Mouse (Mus musculus) neural tube, embryonic 12.5 days (tissue): ENCODE data around the gene Gpr156. TPM values are rescaled to one million over a fixed set of nuclear protein-coding genes. Genes with fewer than 3 reads are reported as not detected.
"Not testable (repeated sequence)": the region's sequence is repeated elsewhere in the genome, so short reads cannot be mapped to it uniquely, and the experiment has no call there.

Source experiments
- ATAC-seq: fragments of 200-750 bp; cut with Nextera tagmentation; 2 replicates; pipeline ENCODE4 v1.8.0; 2017; ENCODE audit warnings: low read depth, mild to moderate bottlenecking, moderate TSS enrichment, moderate library complexity; ENCODE audit not compliant: low FRiP score
- H3K27ac ChIP-seq: fragments of 300-500 bp; sonication (generic); 2 replicates; pipeline ENCODE4 v1.5.1; 2016
- H3K27me3 ChIP-seq: fragments of 300-500 bp; sonication (generic); replicated peaks from 2 replicates; pipeline ENCODE4 v1.6.1; 2016; ENCODE audit warnings: mild to moderate bottlenecking
- H3K36me3 ChIP-seq: fragments of 300-500 bp; sonication (generic); 2 replicates; pipeline ENCODE4 v1.6.1; 2016; ENCODE audit warnings: mild to moderate bottlenecking
- H3K4me1 ChIP-seq: fragments of 300-500 bp; sonication (generic); 2 replicates; pipeline ENCODE4 v1.6.1; 2016
- H3K4me2 ChIP-seq: fragments of 300-500 bp; sonication (generic); replicated peaks from 2 replicates; pipeline ENCODE4 v1.6.1; 2016; ENCODE audit warnings: mild to moderate bottlenecking
- H3K4me3 ChIP-seq: fragments of 300-500 bp; sonication (generic); 2 replicates; pipeline ENCODE4 v1.5.1; 2016
- H3K9ac ChIP-seq: fragments of 300-500 bp; sonication (generic); 2 replicates; pipeline ENCODE4 v1.6.1; 2016; ENCODE audit warnings: mild to moderate bottlenecking
- H3K9me3 ChIP-seq: fragments of 300-500 bp; sonication (generic); 2 replicates; pipeline ENCODE4 v1.6.1; 2016; ENCODE audit warnings: mild to moderate bottlenecking
- WGBS: fragments of 180-500 bp; shearing (Covaris S2); methylation state at CpG from one replicate; pipeline ENCODE4 v1.1.7; 2016; 5-methylcytosine and 5-hydroxymethylcytosine counted together
- polyA plus RNA-seq: library from polyadenylated mRNA; unstranded; fragments of >200 nt; fragmentation: Nextera tagmentation; extraction: Ambion mirVana; gene quantifications from 2 replicates; pipeline ENCODE4 v1.2.1, GENCODE M21; 2016

The Gpr156 gene
- polyA plus RNA-seq, 1 experiment from 2014 or later, result 10.3 TPM

GRCm38 (mm10) chr16:37966871-37967270, 50.6 kb downstream of the Gpr156 start:
- no peak for ATAC-seq
- no peak overlapping the region for H3K4me3 ChIP-seq
- no peaks in the 10 kb centered on the region for H3K36me3 ChIP-seq
- H3K9ac ChIP-seq, result no peak overlapping the region
- H3K4me1 ChIP-seq, result peaks cover 23% of the 10 kb centered on the region
- H3K9me3 ChIP-seq, result no peaks in the 10 kb centered on the region
- no peaks in the 10 kb centered on the region for H3K27me3 ChIP-seq
- WGBS, result 89% methylated on average over 7 of the region's 7 CpGs
- H3K4me2 ChIP-seq, result no peak overlapping the region
- no peak overlapping the region for H3K27ac ChIP-seq

GRCm38 (mm10) chr16:37967415-37967814, 51.1 kb downstream of the Gpr156 start:
- Histone ChIP-seq H3K9ac (no peak overlapping the region), H3K4me3 (no peak overlapping the region), H3K27ac (no peak overlapping the region), H3K4me2 (no peak overlapping the region), H3K36me3 (no peaks in the 10 kb centered on the region), H3K27me3 (no peaks in the 10 kb centered on the region), H3K4me1 (peaks cover 28% of the 10 kb centered on the region), H3K9me3 (no peaks in the 10 kb centered on the region)
- no peak for ATAC-seq
- WGBS, result 77% methylated on average over 2 of the region's 2 CpGs

GRCm38 (mm10) chr16:37971522-37971921, 55.2 kb downstream of the Gpr156 start:
- no peaks in the 10 kb centered on the region for H3K36me3 ChIP-seq
- H3K9ac ChIP-seq, result no peak overlapping the region
- 73% methylated on average over 5 of the region's 5 CpGs for WGBS
- H3K4me2 ChIP-seq, result no peak overlapping the region
- no peaks in the 10 kb centered on the region for H3K27me3 ChIP-seq
- ATAC-seq, result no peak
- peaks cover 19% of the 10 kb centered on the region for H3K4me1 ChIP-seq
- no peaks in the 10 kb centered on the region for H3K9me3 ChIP-seq
- H3K4me3 ChIP-seq, result no peak overlapping the region
- H3K27ac ChIP-seq, result no peak overlapping the region

DNA sequence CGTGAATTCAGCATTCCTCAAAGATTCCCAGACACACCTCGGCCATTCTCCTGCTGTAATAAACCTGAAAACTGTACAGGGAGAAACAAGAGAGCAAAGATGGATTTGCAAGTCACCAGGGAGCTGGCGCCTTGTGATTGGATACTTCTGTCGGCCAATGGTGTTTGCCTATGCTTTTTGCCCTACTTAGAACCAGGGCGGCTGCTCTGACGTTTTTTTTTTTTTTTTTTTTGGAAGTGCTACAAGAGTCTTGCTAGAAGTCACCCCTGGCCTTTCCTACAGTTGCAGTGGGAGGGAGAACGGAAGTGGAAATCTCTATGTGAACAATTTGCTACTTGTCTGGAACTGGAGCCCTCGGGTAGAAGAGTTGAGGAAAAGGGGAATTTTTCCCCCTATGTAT, 56.1 kb downstream of the Gpr156 start:
- Histone ChIP-seq H3K4me3 (no peak overlapping the region), H3K27ac (no peak overlapping the region), H3K9ac (no peak overlapping the region), H3K9me3 (no peaks in the 10 kb centered on the region), H3K4me1 (peaks cover 19% of the 10 kb centered on the region), H3K36me3 (no peaks in the 10 kb centered on the region), H3K27me3 (no peaks in the 10 kb centered on the region), H3K4me2 (no peak overlapping the region)
- ATAC-seq, result no peak
- 62% methylated on average over 8 of the region's 8 CpGs for WGBS

DNA sequence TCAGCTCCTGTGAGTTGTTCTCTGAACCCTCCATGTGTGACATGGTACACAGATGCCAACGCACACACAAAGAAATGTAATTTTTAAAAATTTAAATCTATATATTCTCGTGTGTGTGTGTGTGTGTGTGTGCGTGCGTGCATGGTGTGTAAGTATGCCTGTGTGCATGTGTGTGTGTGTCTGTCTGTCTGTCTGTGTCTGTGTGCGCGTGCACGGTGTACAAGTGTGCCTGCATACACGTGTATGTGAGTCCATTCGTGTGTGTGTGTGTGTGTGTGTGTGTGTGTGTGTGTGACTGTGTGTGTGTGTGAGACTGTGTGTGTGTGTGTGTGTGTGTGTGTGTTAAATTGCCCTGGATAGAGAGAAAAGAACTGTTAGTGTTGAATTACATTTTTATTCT, 56.9 kb downstream of the Gpr156 start:
- not testable (repeated sequence) for H3K4me3 ChIP-seq, H3K27me3 ChIP-seq, H3K27ac ChIP-seq, H3K4me2 ChIP-seq, H3K9ac ChIP-seq, H3K36me3 ChIP-seq, ATAC-seq, H3K9me3 ChIP-seq
- H3K4me1 ChIP-seq, result peaks cover 19% of the 10 kb centered on the region
- 92% methylated on average over 9 of the region's 9 CpGs for WGBS

DNA sequence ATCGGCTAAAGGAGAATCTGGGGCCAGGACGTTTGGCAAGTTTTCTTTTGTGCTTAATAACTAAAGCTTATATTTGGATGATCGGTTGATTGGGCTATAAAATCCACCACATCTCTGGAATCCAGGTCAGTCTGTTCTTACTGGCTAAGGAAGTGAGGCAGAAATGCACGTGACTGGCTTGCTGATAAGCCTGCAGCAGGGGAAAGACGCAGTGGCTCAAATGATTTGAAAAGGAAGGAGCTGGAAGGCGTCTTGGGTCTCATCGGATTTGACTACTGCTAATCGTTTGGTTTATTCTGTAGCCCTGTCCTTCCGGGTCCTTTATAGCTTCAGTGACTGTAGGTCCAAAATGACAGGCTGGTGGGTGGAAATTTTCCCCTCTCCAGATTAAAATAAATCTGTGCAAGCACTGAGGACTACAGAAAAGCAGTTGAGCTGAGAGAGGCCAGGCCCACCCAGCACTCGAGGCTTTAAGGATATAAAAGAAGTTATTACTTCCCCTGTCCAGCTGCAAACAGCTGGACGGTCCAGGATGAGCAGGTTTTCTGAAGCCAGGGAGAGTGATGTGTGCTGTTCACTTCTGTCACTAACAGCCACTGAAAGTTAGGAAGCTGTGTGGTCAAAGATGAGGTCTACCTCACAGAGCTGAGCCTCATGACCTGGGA, 57.7 kb downstream of the Gpr156 start:
- Histone ChIP-seq H3K4me3 (no peak overlapping the region), H3K9me3 (no peaks in the 10 kb centered on the region), H3K9ac (no peak overlapping the region), H3K27me3 (no peaks in the 10 kb centered on the region), H3K27ac (peak overlapping the region; percentile 15; the same call in 1 of the 2 replicates), H3K4me1 (peaks cover 19% of the 10 kb centered on the region), H3K36me3 (no peaks in the 10 kb centered on the region), H3K4me2 (no peak overlapping the region)
- 56% methylated on average over 11 of the region's 11 CpGs for WGBS
- 0 out of 2 replicates have a peak, but pooled peaks have one; percentile 61 for ATAC-seq

DNA sequence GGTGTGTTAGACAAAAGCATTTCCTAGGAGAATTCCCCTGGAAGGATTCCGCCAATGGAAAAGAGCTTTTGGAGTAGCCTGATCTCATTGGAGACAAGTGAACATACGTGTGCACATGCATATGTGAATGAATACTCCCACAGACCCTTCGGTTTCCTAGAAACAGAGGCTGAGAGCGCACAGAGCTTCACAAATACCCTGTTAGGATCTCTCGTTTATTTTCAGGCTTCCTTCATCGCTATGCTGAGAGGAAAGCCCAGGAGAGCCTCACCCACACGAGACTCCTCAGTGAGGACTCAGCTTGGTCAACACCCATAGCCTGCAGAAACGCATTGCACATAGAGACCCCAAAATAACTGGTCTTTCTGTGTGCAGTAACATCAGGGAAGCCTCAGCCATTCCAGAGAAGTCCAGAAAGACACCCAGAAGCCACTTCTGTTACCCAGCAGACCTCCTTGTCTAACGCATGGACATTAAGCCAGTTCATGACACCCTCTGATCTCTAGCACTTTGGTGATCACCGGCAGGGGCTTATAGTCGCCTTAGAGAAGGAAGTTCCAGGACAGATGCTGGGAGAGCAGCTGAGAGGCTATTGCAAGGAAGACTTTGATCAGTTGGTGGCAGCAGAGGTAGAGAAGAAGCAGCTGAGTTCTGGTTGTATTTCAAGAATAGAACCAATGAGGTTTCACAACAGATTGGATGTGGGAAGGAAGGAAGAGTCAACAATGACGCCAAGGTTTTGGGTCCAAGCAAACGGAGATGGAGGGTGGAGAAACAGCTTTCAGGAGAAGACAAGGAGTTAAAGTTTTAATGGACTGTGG, 58.4 kb downstream of the Gpr156 start:
- no peak overlapping the region for H3K27ac ChIP-seq
- H3K4me2 ChIP-seq, result no peak overlapping the region
- H3K9ac ChIP-seq, result no peak overlapping the region
- no peak for ATAC-seq
- H3K27me3 ChIP-seq, result no peaks in the 10 kb centered on the region
- H3K36me3 ChIP-seq, result no peaks in the 10 kb centered on the region
- peaks cover 19% of the 10 kb centered on the region for H3K4me1 ChIP-seq
- WGBS, result 66% methylated on average over 13 of the region's 13 CpGs
- H3K4me3 ChIP-seq, result no peak overlapping the region
- H3K9me3 ChIP-seq, result no peaks in the 10 kb centered on the region

- H3K9ac ChIP-seq, result no peak overlapping the region
- no peak overlapping the region for H3K27ac ChIP-seq
- WGBS, result 76% methylated on average over 1 of the region's 1 CpGs
- no peak overlapping the region for H3K4me2 ChIP-seq
- no peaks in the 10 kb centered on the region for H3K27me3 ChIP-seq
- ATAC-seq, result no peak
- no peaks in the 10 kb centered on the region for H3K4me1 ChIP-seq
- no peak overlapping the region for H3K4me3 ChIP-seq
- peaks cover 6% of the 10 kb centered on the region; the same call in 1 of the 2 replicates for H3K36me3 ChIP-seq
- H3K9me3 ChIP-seq, result no peaks in the 10 kb centered on the region
These were observed 65.6 kb downstream of the Gpr156 start for GRCm38 (mm10) chr16:37981907-37982306.

- no peak overlapping the region for H3K4me2 ChIP-seq
- no peaks in the 10 kb centered on the region for H3K27me3 ChIP-seq
- H3K9me3 ChIP-seq, result no peaks in the 10 kb centered on the region
- 66% methylated on average over 11 of the region's 11 CpGs for WGBS
- H3K27ac ChIP-seq, result no peak overlapping the region
- H3K36me3 ChIP-seq, result peaks cover 6% of the 10 kb centered on the region; the same call in 1 of the 2 replicates
- ATAC-seq, result no peak
- H3K9ac ChIP-seq, result no peak overlapping the region
- peaks cover 42% of the 10 kb centered on the region for H3K4me1 ChIP-seq
- H3K4me3 ChIP-seq, result no peak overlapping the region
These were observed 72.0 kb downstream of the Gpr156 start for GRCm38 (mm10) chr16:37988211-37988865.

DNA sequence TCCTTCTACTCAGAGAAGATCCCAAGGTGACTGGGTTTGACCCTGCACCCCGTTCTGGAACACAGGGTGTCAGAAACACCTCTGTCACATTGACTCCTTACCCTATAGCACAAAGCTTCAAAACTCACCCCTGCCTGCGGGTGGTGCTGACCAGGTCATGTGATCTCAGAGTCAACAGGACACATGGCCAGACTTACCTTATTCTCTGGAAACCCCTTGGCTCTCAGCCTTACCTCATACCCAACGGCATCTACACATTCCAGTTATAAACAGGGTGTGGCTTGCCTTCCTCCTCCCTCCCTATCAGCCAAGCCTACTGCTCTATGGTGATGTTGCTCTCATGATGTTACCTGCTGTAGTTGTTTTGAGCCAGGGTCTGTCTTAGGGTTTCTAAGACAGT, 73.5 kb downstream of the Gpr156 start:
- peaks cover 56% of the 10 kb centered on the region for H3K4me1 ChIP-seq
- H3K27me3 ChIP-seq, result no peaks in the 10 kb centered on the region
- H3K4me2 ChIP-seq, result no peak overlapping the region
- ATAC-seq, result no peak
- H3K9ac ChIP-seq, result no peak overlapping the region
- H3K4me3 ChIP-seq, result no peak overlapping the region
- WGBS, result 78% methylated on average over 3 of the region's 3 CpGs
- no peaks in the 10 kb centered on the region for H3K9me3 ChIP-seq
- peaks cover 2% of the 10 kb centered on the region; the same call in 1 of the 2 replicates for H3K36me3 ChIP-seq
- peak overlapping the region; percentile 88 for H3K27ac ChIP-seq

GRCm38 (mm10) chr16:37990553-37991344, 74.5 kb downstream of the Gpr156 start:
- Histone ChIP-seq H3K36me3 (no peaks in the 10 kb centered on the region), H3K9ac (no peak overlapping the region), H3K27ac (peak overlapping the region; percentile 88), H3K4me1 (peaks cover 60% of the 10 kb centered on the region), H3K4me3 (no peak overlapping the region), H3K4me2 (peak overlapping the region; percentile 22; the same call in 1 of the 2 replicates), H3K27me3 (no peaks in the 10 kb centered on the region), H3K9me3 (no peaks in the 10 kb centered on the region)
- WGBS, result 16% methylated on average over 10 of the region's 10 CpGs
- ATAC-seq, result peak; percentile 88
